Mouse (Mus musculus) gonadal fat pad, adult 2 months (tissue): ENCODE data around the gene Srsf2. TPM values are rescaled to one million over a fixed set of nuclear protein-coding genes. Genes with fewer than 3 reads are reported as not detected.

Experiments
- DNase-seq: peaks from one replicate; pipeline ENCODE4 v3.0.0-alpha.2; 2012; ENCODE audit warnings: low read depth
- polyA plus RNA-seq: library from polyadenylated mRNA; depleted of rRNA; stranded (reverse); fragments of >200 nt; gene quantifications from 2 replicates; pipeline ENCODE4 v1.2.3, GENCODE M21; 2012; rRNA removed

Gene Srsf2
- polyA plus RNA-seq, 1 experiment, result 279 TPM

DNA sequence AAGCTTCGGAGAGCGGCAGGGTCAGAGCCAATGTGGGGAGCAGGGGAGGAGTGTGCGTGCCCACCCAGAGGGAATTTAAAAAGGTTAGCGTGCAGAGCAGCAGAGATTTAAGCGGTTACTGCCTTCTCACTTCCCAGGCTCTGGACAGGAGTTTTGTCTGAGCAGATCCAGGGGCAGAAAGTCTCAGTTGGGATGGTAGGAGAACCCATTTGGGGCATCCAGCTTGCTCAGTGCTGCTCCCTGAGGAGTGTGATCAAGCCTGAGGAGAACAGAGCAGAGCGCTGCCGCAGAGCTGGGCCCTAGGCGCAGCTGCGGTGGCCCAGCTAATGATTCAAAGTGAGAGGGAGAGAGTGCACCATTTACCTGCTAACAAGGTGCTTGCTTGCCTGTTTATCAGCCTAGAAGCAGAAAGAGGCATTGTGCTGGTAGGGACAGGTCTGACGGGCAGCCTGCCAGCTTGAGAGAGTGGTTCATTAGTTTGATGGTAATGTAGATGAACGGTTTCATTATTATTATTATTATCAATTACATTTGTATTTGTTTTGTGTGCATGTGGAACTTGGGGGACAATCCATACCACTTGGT lies 44.0 kb downstream of the Srsf2 start:
- no peak for DNase-seq

DNA sequence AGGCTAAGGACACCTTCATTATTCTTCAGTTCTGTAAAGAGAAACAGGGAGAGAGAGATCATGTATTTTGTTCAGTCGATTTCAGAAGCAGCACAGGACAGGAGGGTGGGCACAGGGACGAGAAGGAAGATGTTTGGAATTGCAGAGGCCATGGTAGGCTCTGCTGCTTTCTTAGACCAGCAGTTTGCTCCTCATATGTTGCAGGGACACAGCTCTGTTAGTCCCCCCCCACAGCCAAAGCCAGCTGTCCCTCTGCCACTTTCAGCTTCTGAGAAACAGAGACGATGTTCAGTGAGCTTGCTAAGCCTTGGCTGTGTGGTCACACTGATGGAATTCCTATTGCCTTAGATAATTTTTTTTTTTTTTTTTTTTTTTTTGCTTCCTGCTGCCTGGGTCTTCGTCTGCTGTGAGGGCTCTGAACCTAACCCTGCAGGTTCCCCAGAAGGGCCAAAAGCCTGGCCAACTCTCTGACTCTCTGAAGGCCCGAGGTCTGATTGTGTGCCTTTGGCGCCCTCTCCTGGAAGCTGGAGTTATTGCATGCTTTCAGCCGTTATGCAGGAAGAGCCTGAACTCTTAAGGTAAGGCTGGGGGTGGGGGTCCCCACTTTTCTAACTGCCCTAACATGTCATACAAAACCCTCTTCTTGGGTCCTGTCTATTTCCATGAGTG lies 44.8 kb downstream of the Srsf2 start:
- DNase-seq, result no peak

DNA sequence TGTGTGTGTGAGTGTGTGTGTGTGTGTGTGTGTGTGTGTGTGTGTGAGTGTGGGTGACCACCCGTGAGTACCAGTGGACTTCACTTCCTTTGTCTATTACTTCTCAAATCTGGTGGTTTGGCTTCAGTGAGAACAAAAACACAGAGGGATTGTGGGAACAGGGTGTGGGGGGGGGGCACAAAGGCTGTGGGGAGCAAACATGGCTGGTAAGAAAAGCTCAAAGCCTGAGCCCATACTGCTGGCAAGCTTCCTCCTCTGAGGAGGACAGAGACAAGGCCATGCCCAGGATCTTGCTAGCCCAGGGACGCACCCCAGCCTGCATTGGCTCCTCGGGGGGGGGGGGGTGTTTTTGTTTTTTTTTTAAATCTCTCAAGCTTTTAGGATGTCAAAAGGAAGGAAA lies 45.4 kb downstream of the Srsf2 start:
- DNase-seq, result no peak

- DNase-seq, result no peak
These were observed 45.8 kb downstream of the Srsf2 start for GRCm38 (mm10) chr11:116807116-116807515.

DNA sequence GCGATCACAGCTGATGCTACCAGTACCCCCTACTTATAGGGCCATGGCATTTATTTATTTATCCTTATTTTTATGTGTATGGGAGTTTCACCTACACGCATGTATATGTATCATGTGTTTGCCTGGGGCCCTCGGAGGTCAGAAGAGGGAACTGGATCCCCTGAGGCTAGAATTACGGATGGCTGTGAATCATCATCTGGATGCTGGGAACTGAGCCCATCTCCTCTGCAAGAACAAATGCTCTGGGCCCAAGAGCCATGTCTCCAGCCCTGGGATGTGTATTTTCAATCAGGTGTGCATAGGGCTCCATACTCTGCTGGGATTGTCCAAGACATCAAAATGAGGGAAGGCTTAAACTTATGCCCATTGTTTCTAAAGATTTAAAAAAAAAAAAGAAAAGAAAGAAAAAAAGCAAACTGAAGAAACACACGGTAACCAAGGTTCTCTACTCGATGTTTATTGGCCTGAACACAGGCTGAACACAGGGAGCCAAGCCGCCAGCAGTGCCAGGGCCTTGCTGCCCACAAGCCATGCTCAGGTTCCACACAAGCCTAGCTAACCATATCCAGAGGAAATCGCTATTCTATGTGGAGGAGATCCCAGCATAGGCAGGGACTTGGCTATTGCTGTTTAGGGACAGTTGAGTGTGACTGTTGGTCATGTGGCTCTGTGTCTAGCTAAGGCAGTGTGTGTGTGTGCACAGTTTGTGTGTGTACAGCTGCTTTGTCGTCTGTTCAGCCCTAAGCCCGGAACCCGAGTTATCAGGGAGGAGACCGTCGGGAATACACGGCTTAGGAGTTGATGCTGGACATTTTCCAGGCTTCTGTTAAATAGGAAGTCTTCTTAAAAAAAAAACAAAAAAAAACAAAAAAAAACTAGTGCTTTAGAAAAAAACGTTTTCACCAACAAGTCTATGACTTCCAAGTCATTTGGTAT lies 46.5 kb downstream of the Srsf2 start:
- no peak for DNase-seq

- no peak for DNase-seq
These were observed 50.2 kb downstream of the Srsf2 start for GRCm38 (mm10) chr11:116802709-116803108.

- DNase-seq, result no peak
These were observed 51.8 kb downstream of the Srsf2 start for GRCm38 (mm10) chr11:116801106-116801505.

Other genes with a start within 250 kb of the Srsf2 start
- 29.9 and 33.8 TPM in 2 replicates for gene Rhbdf2, start 226.1 kb downstream of the Srsf2 start, polyA plus RNA-seq
- gene Prcd, start 199.6 kb downstream of the Srsf2 start, polyA plus RNA-seq, result 1.7 and 1.9 TPM in 2 replicates
- gene Cygb, start 198.8 kb downstream of the Srsf2 start, polyA plus RNA-seq, result 50.3 and 55.4 TPM in 2 replicates
- gene St6galnac1, start 77.6 kb downstream of the Srsf2 start, polyA plus RNA-seq, result 0.57 TPM in 1 of 2 replicates, not detected in the other
- gene Mxra7, start 25.0 kb downstream of the Srsf2 start, polyA plus RNA-seq, result 13.9 and 31.5 TPM in 2 replicates
- gene Mettl23, start 9.8 kb downstream of the Srsf2 start, polyA plus RNA-seq, result 20.9 and 25.9 TPM in 2 replicates
- gene Jmjd6, start 9.6 kb downstream of the Srsf2 start, polyA plus RNA-seq, result 27.9 and 32.5 TPM in 2 replicates
- 34.2 and 36.7 TPM in 2 replicates for gene Mfsd11, start 654 bp downstream of the Srsf2 start, polyA plus RNA-seq
- gene Mgat5b, start 65.8 kb upstream of the Srsf2 start, polyA plus RNA-seq, result 0.11 and 0.15 TPM in 2 replicates